In genomic region chr17:66457278-66457677, GRCm38 (mm10) we compare ENCODE assay signal across 26 mouse cellular contexts. TPM values are rescaled to one million over a fixed set of nuclear protein-coding genes. Genes with fewer than 3 reads are reported as not detected.
DNase-seq lines count a peak whose midpoint lies in the region; ATAC-seq and TF ChIP-seq lines count a peak whose summit lies in the region.
"Had no signal": no experiment of that assay in that cellular context is flagged by ENCODE, and none has a peak within 500 bp of the region (broad histone marks: within the 10 kb centered on the region; RNA-seq: fewer than 3 reads in every experiment).

No protein-coding gene starts in this region.

- H3K27me3 ChIP-seq in embryonic facial prominence, embryonic 12.5 days = peaks cover 5% of the 10 kb centered on the region; the same call in 1 of the 2 replicates
- peaks cover 8% of the 10 kb centered on the region for H3K27me3 ChIP-seq in embryonic facial prominence, embryonic 10.5 days (replicated peaks; ENCODE audit: low read depth, poor library complexity, severe bottlenecking)
- no peaks in the 10 kb centered on the region for H3K27me3 ChIP-seq in ES-Bruce4 (ENCODE audit: control insufficient read depth, insufficient read depth, low read length, poor library complexity, severe bottlenecking)
- 0 out of 2 replicates have a peak, but pooled peaks cover 3% of the 10 kb centered on the region for H3K27me3 ChIP-seq in intestine, postnatal 0 days (replicated peaks; ENCODE audit: control insufficient read depth, insufficient read depth, low read length)
- H3K27me3 ChIP-seq: embryonic facial prominence, embryonic 15.5 days had no signal

- H3K4me2 ChIP-seq in embryonic facial prominence, embryonic 12.5 days (replicated peaks) = no peak overlapping the region
- H3K4me2 ChIP-seq in intestine, postnatal 0 days (replicated peaks; ENCODE audit: low read depth) = no peak overlapping the region
- H3K4me2 ChIP-seq: embryonic facial prominence, embryonic 15.5 days; heart, embryonic 13.5 days; hindbrain, embryonic 14.5 days had no signal

- no peaks in the 10 kb centered on the region for H3K36me3 ChIP-seq in embryonic facial prominence, embryonic 12.5 days
- no peaks in the 10 kb centered on the region for H3K36me3 ChIP-seq in embryonic facial prominence, embryonic 10.5 days (replicated peaks)
- 0 out of 2 replicates have a peak, but pooled peaks cover 4% of the 10 kb centered on the region for H3K36me3 ChIP-seq in ES-Bruce4 (ENCODE audit: control insufficient read depth, insufficient read depth, low read length, poor library complexity, severe bottlenecking)
- H3K36me3 ChIP-seq in intestine, postnatal 0 days (ENCODE audit: control insufficient read depth, insufficient read depth) = no peaks in the 10 kb centered on the region
- H3K36me3 ChIP-seq: embryonic facial prominence, embryonic 15.5 days; heart, embryonic 13.5 days had no signal

- H3K4me3 ChIP-seq in embryonic facial prominence, embryonic 12.5 days = no peak overlapping the region
- no peak overlapping the region for H3K4me3 ChIP-seq in embryonic facial prominence, embryonic 10.5 days
- no peak overlapping the region for H3K4me3 ChIP-seq in ES-Bruce4 (ENCODE audit: low read depth, low read length)
- no peak overlapping the region for H3K4me3 ChIP-seq in intestine, postnatal 0 days (ENCODE audit: low read depth, low read length)
- H3K4me3 ChIP-seq: embryonic facial prominence, embryonic 15.5 days; gastrocnemius, adult 2 months; heart, embryonic 13.5 days had no signal

- TF ChIP-seq EP300 in ES-Bruce4 (IDR thresholded peaks at IDR 0.05; ENCODE audit: insufficient read depth, low read depth, low read length) = peak; percentile 99

- DNase-seq in embryonic facial prominence, embryonic 10.5 days (ENCODE audit: low spot score) = no peak
- DNase-seq in ES-CJ7 (ENCODE audit: low read depth, low spot score) (peak; percentile 97), ZHBTc4 (ENCODE audit: low read depth, low spot score) (peak; percentile 91)
- DNase-seq in ovary, postnatal 10 days (ENCODE audit: low spot score) = no peak
- DNase-seq: adrenal gland, postnatal 10 days; cerebellum, adult 11-12 months; cerebellum, adult 8-10 months; cerebellum, postnatal 25 days; forebrain, postnatal 0 days; gastrocnemius, adult 2 months; gastrocnemius, postnatal 14 days; heart, adult 18-20 months; heart, postnatal 14 days; heart, postnatal 4 days; kidney, adult 2 months had no signal

- H3K9ac ChIP-seq in embryonic facial prominence, embryonic 12.5 days = no peak overlapping the region
- no peak overlapping the region for H3K9ac ChIP-seq in ES-Bruce4 (ENCODE audit: low read depth, poor library complexity, severe bottlenecking)
- H3K9ac ChIP-seq in intestine, postnatal 0 days (ENCODE audit: low read depth, low read length) = no peak overlapping the region
- H3K9ac ChIP-seq: embryonic facial prominence, embryonic 15.5 days; forebrain, postnatal 0 days; heart, embryonic 13.5 days; hindbrain, embryonic 14.5 days had no signal

- no peak for TF ChIP-seq POLR2A in ES-Bruce4 (IDR thresholded peaks at IDR 0.05; ENCODE audit: insufficient read depth, low read length)

- H3K27ac ChIP-seq in embryonic facial prominence, embryonic 12.5 days = no peak overlapping the region
- no peak overlapping the region for H3K27ac ChIP-seq in embryonic facial prominence, embryonic 10.5 days (replicated peaks)
- H3K27ac ChIP-seq in ES-Bruce4 (ENCODE audit: insufficient read depth, low read length) = peak overlapping the region; percentile 64
- H3K27ac ChIP-seq in intestine, postnatal 0 days (ENCODE audit: low read depth, low read length) = no peak overlapping the region
- H3K27ac ChIP-seq: embryonic facial prominence, embryonic 15.5 days; gastrocnemius, adult 2 months; heart, embryonic 13.5 days; hindbrain, embryonic 14.5 days; hindbrain, postnatal 0 days had no signal

- no peak for TF ChIP-seq CTCF in ES-Bruce4 (IDR thresholded peaks at IDR 0.05; ENCODE audit: low read depth, low read length)
- TF ChIP-seq CTCF in intestine, postnatal 0 days (IDR thresholded peaks at IDR 0.05; ENCODE audit: low read depth) = no peak

- ATAC-seq in embryonic facial prominence, embryonic 12.5 days (ENCODE audit: insufficient number of reproducible peaks, insufficient read depth, low FRiP score, low TSS enrichment) = 0 out of 2 replicates have a peak, but pooled peaks have one; percentile 15
- ATAC-seq in intestine, postnatal 0 days = no peak
- ATAC-seq: CD4-positive, CD25-positive, alpha-beta regulatory T cell, adult 4 months; forebrain, embryonic 14.5 days; forebrain, postnatal 0 days; hindbrain, postnatal 0 days; inflammation-experienced regulatory T-cells, adult 6 months; intestine, embryonic 16.5 days had no signal

- no peaks in the 10 kb centered on the region for H3K4me1 ChIP-seq in embryonic facial prominence, embryonic 12.5 days
- peaks cover 5% of the 10 kb centered on the region; the same call in 1 of the 2 replicates for H3K4me1 ChIP-seq in embryonic facial prominence, embryonic 10.5 days
- H3K4me1 ChIP-seq in ES-Bruce4 (ENCODE audit: control insufficient read depth, insufficient read depth, low read length) = peaks cover 12% of the 10 kb centered on the region
- H3K4me1 ChIP-seq in intestine, postnatal 0 days (replicated peaks; ENCODE audit: control insufficient read depth, insufficient read depth, low read length) = no peaks in the 10 kb centered on the region
- H3K4me1 ChIP-seq: embryonic facial prominence, embryonic 15.5 days; heart, embryonic 13.5 days had no signal

- 80% methylated on average over 1 of the region's 1 CpGs for WGBS in embryonic facial prominence, embryonic 12.5 days
- 62% methylated on average over 1 of the region's 1 CpGs for WGBS in embryonic facial prominence, embryonic 10.5 days
- 84% methylated on average over 1 of the region's 1 CpGs for WGBS in intestine, postnatal 0 days

- no peaks in the 10 kb centered on the region for H3K9me3 ChIP-seq in embryonic facial prominence, embryonic 12.5 days
- H3K9me3 ChIP-seq in embryonic facial prominence, embryonic 10.5 days = no peaks in the 10 kb centered on the region
- H3K9me3 ChIP-seq in ES-Bruce4 (replicated peaks; ENCODE audit: control insufficient read depth, insufficient read depth, low read length, poor library complexity, severe bottlenecking) = no peaks in the 10 kb centered on the region
- H3K9me3 ChIP-seq in intestine, postnatal 0 days (ENCODE audit: control insufficient read depth) = no peaks in the 10 kb centered on the region
- H3K9me3 ChIP-seq: embryonic facial prominence, embryonic 15.5 days; heart, embryonic 13.5 days had no signal

RNA-seq across cellular contexts. Expression of gene Mtcl1, which starts 7.7 kb away (rescaled TPM):
- polyA plus RNA-seq in embryonic facial prominence, embryonic 12.5 days (2016; fragmentation: Nextera tagmentation; extraction: Ambion mirVana) = 9.5 and 10.4 TPM in 2 replicates
- 13.2 and 22.3 TPM in 2 replicates for polyA plus RNA-seq in embryonic facial prominence, embryonic 10.5 days (2016; fragmentation: Nextera tagmentation; extraction: Ambion mirVana)
- polyA plus RNA-seq in ES-Bruce4 (2011; ENCODE audit: insufficient read depth, insufficient read length, low read depth, missing spikeins) = 91.0 and 92.3 TPM in 2 replicates
- 1.5 and 1.9 TPM in 2 replicates for polyA plus RNA-seq in intestine, postnatal 0 days (2015; fragmentation: Nextera tagmentation; extraction: Ambion mirVana)

Comparison
In these comparisons a context has a peak if more than half of its experiments do, and no peak if none do; other contexts are left out.
1. DNase-seq: peak in ES-CJ7 (single experiment) and ZHBTc4 (single experiment); none in embryonic facial prominence, embryonic 10.5 days (single experiment) and ovary, postnatal 10 days (single experiment).